20 mouse cellular contexts compared by ENCODE assay signal in genomic region chr12:77208576-77209180, GRCm38 (mm10). TPM values are rescaled to one million over a fixed set of nuclear protein-coding genes. Genes with fewer than 3 reads are reported as not detected.
DNase-seq lines count a peak whose midpoint lies in the region; TF ChIP-seq lines count a peak whose summit lies in the region.
"Had no signal": no experiment of that assay in that cellular context is flagged by ENCODE, and none has a peak within 500 bp of the region (broad histone marks: within the 10 kb centered on the region; RNA-seq: fewer than 3 reads in every experiment).

No protein-coding gene starts in this region.

- no peak for TF ChIP-seq POLR2A in liver, adult 2 months (IDR thresholded peaks at IDR 0.05; ENCODE audit: extremely low read depth, insufficient read depth, low read length)
- TF ChIP-seq POLR2A in small intestine, adult 2 months (IDR thresholded peaks at IDR 0.05; ENCODE audit: low read depth, low read length): no peak

- TF ChIP-seq CTCF in liver, adult 2 months (IDR thresholded peaks at IDR 0.05; ENCODE audit: low read depth, low read length): no peak
- no peak for TF ChIP-seq CTCF in small intestine, adult 2 months (IDR thresholded peaks at IDR 0.05; ENCODE audit: extremely low read depth, insufficient read length, insufficient replicate concordance, low read depth, low read length)

- peaks cover 3% of the 10 kb centered on the region; the same call in 1 of the 2 replicates for H3K4me1 ChIP-seq in liver, adult 2 months (ENCODE audit: control insufficient read depth, insufficient read depth, low read length)
- H3K4me1 ChIP-seq in small intestine, adult 2 months (ENCODE audit: control insufficient read depth, insufficient read depth, insufficient read length, low read length): peaks cover 16% of the 10 kb centered on the region; the same call in 1 of the 2 replicates
- H3K4me1 ChIP-seq: embryonic facial prominence, embryonic 10.5 days; embryonic facial prominence, embryonic 12.5 days; forebrain, embryonic 13.5 days; forebrain, embryonic 15.5 days had no signal

- no peak overlapping the region for H3K27ac ChIP-seq in liver, adult 2 months (replicated peaks; ENCODE audit: insufficient read depth, low read depth, low read length)
- H3K27ac ChIP-seq in small intestine, adult 2 months (ENCODE audit: insufficient read depth, low read depth, low read length): peak overlapping the region; percentile 81
- H3K27ac ChIP-seq: embryonic facial prominence, embryonic 10.5 days; embryonic facial prominence, embryonic 12.5 days; forebrain, embryonic 13.5 days; forebrain, embryonic 15.5 days had no signal

- peak; percentile 89 for DNase-seq in liver, adult 2 months (ENCODE audit: extremely low read depth, low read depth, low spot score)
- no peak for DNase-seq in liver
- peak; percentile 32 for DNase-seq in 416B (ENCODE audit: low read depth)
- DNase-seq in gastrocnemius, postnatal 36 days: no peak
- DNase-seq in kidney, postnatal 36 days: no peak
- DNase-seq: adrenal gland, adult 8-10 months; adrenal gland, postnatal 14 days; adrenal gland, postnatal 36 days; cerebellum, adult 11-12 months; cerebellum, adult 2 months; cerebellum, adult 9-10 months; cerebellum, postnatal 10 days; cerebellum, postnatal 25 days; forebrain, postnatal 0 days had no signal

- WGBS in liver, adult 2 months: 61% methylated on average over 5 of the region's 5 CpGs
- WGBS in small intestine, adult 2 months: 40% methylated on average over 5 of the region's 5 CpGs

- no peak overlapping the region for H3K4me3 ChIP-seq in liver, adult 2 months (ENCODE audit: insufficient read depth, low read depth, low read length)
- H3K4me3 ChIP-seq in small intestine, adult 2 months (ENCODE audit: low read depth, low read length): no peak overlapping the region
- H3K4me3 ChIP-seq: embryonic facial prominence, embryonic 10.5 days; embryonic facial prominence, embryonic 12.5 days; forebrain, embryonic 13.5 days; forebrain, embryonic 15.5 days had no signal

- H3K79me2 ChIP-seq in liver, adult 2 months (ENCODE audit: control insufficient read depth, insufficient read depth, low read length): no peaks in the 10 kb centered on the region

- no peak overlapping the region for H3K9ac ChIP-seq in liver, adult 2 months (ENCODE audit: low read depth, low read length)
- H3K9ac ChIP-seq: embryonic facial prominence, embryonic 12.5 days; forebrain, embryonic 13.5 days; forebrain, embryonic 15.5 days; forebrain, postnatal 0 days had no signal

- H3K36me3 ChIP-seq in liver, adult 2 months (ENCODE audit: control insufficient read depth, insufficient read depth, low read length): no peaks in the 10 kb centered on the region
- H3K36me3 ChIP-seq in small intestine, adult 2 months (ENCODE audit: control insufficient read depth, insufficient read depth, low read length): no peaks in the 10 kb centered on the region
- H3K36me3 ChIP-seq: embryonic facial prominence, embryonic 10.5 days; embryonic facial prominence, embryonic 12.5 days; forebrain, embryonic 15.5 days had no signal

- intact Hi-C loops in gastrocnemius, postnatal 36 days (cut with DNase I): no loop called here

- H3K27me3 ChIP-seq in liver, adult 2 months (ENCODE audit: control insufficient read depth, insufficient read depth, low read length): no peaks in the 10 kb centered on the region
- H3K27me3 ChIP-seq in small intestine, adult 2 months (ENCODE audit: control insufficient read depth, insufficient read depth, low read length): no peaks in the 10 kb centered on the region
- H3K27me3 ChIP-seq: embryonic facial prominence, embryonic 12.5 days; forebrain, embryonic 13.5 days; forebrain, embryonic 15.5 days; Patski had no signal

RNA-seq across cellular contexts. Expression of gene Fut8, which starts 29.2 kb away (rescaled TPM):
- 6.5 and 8.0 TPM in 2 replicates for total RNA-seq in liver, adult 2 months (2014; rRNA removed)
- 1.2 and 1.6 TPM in 2 replicates for polyA plus RNA-seq in liver, adult 2 months (2012; rRNA removed)
- 5.9 and 10.9 TPM in 2 replicates for polyA plus RNA-seq in small intestine, adult 2 months (2012; rRNA removed)
- total RNA-seq in gastrocnemius, postnatal 36 days (2021): 10 to 100 TPM; 13.1 to 13.4 TPM

Comparison
In these comparisons a context has a peak if more than half of its experiments do, and no peak if none do; other contexts are left out.
1. DNase-seq: peak in liver, adult 2 months (single experiment) and 416B (single experiment); none in liver (single experiment), gastrocnemius, postnatal 36 days (0 of 2) and kidney, postnatal 36 days (0 of 2).